Mouse (Mus musculus): ENCODE measurements around the gene Topbp1. TPM values are rescaled to one million over a fixed set of nuclear protein-coding genes. Genes with fewer than 3 reads are reported as not detected.
"Not testable (repeated sequence)": the region's sequence is repeated elsewhere in the genome, so short reads cannot be mapped to it uniquely, and the experiment has no call there.

The Topbp1 gene
- total RNA-seq, 2 experiments from 2014 or later: 20.5 to 27.4 TPM

- DNase-seq (ENCODE audit: low spot score in 2 of 2): no peak
Observed at GRCm38 (mm10) chr9:103347996-103348490, 43.0 kb downstream of the Topbp1 start.

DNA sequence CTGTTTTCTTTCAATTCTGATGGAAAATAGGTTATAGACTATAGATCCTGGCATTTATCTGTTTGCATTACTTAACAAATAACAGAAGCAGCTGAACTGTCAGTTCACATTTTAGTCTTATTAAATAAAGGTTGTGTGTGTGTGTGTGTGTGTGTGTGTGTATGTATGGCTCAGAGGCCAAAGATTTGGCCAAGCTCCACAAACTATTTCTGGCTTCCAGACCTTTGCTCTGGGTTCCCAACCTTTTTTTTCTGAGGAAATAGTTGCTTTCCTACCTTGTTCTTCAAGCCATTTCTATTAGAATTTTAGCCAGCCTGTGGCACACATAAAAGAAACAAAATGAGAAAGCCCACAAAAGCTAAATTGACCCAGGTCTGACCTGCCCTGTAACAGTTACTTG is 43.8 kb downstream of the Topbp1 start:
- no peak for DNase-seq (ENCODE audit: low spot score in 2 of 2)

DNA sequence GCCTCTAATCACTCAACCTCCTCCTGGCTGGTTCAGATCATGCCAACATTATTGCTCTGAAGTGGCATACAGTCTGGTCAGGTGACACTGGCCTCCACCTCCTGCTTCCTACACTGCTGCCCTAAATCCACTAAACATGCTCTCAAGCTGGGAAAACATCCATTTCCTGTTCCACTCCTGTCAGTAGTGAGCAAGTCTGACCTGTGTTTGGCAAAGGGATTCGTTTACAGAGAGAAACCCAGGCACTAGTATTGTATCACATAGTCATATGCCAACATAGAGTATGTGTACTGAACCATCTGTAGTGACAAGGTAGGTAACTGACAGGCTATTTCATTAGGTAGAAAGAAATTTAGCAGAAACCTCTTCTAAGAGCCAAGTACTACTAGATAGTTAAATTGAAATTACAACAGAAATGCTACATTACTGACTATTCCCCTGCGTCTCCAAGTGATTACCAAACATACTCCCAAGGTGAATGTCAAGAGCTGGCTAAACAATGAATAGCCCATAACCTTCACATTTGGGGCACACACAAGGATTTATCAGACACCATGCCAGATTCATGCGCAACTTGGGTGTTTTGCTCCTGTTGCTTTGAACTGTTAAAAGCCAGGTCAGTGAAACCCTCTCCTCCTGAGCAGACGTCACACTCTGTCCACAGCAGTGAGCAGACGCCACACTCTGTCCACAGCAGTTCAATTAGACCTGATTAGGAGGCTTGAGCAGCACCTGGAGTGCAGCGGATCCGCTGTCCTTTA is 48.7 kb downstream of the Topbp1 start:
- not testable (repeated sequence) for DNase-seq (ENCODE audit: low spot score in 2 of 2)

- no peak for DNase-seq (ENCODE audit: low spot score in 2 of 2)
Observed at GRCm38 (mm10) chr9:103357893-103358292, 52.9 kb downstream of the Topbp1 start.

GRCm38 (mm10) chr9:103358545-103358944 is 53.5 kb downstream of the Topbp1 start:
- peak in 1 of 2 experiments; percentile 37 for DNase-seq (ENCODE audit: low spot score in 2 of 2)

GRCm38 (mm10) chr9:103360642-103361041 is 55.6 kb downstream of the Topbp1 start:
- no peak for DNase-seq (ENCODE audit: low spot score in 2 of 2)

- no peak for DNase-seq (ENCODE audit: low spot score in 2 of 2)
Observed at GRCm38 (mm10) chr9:103363088-103363487, 58.1 kb downstream of the Topbp1 start.

GRCm38 (mm10) chr9:103363730-103364417 is 58.9 kb downstream of the Topbp1 start:
- peak; percentile 4 to 24 for DNase-seq (ENCODE audit: low spot score in 2 of 2)

DNA sequence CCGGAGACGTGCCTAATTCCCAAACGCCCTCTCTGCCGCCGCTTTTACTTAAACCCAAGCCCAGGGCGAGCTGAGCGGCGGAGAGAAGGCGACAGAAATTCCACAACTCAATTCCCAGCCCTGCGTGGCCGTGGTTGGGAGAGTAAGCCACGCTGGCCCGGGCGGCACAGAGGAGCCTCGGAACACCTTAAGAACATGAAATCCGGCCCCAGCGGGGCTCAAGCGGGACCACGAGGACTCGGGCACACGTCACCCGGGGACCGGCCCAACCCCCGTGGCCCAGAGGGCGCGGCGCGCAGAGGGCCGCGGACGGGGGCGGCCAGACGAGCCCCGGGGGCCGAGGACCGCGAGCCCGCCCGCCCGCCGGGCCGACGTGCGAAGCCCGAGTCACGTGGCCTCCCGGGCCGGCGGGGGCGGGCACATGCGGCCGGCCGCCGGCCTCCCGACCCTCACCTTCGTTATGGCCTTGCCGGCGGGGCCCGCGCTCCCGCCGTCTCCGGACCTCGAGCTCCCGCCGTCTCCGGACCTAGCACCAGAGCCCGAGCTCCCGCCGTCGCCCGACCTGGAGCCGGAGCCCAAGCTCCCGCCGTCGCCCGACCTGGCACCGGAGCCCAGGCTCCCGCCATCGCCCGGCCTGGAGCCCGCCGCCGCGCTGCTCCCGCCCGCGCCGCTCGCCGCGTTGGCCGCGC is 59.7 kb downstream of the Topbp1 start:
- peak in 1 of 2 experiments; percentile 37 for DNase-seq (ENCODE audit: low spot score in 2 of 2)

DNA sequence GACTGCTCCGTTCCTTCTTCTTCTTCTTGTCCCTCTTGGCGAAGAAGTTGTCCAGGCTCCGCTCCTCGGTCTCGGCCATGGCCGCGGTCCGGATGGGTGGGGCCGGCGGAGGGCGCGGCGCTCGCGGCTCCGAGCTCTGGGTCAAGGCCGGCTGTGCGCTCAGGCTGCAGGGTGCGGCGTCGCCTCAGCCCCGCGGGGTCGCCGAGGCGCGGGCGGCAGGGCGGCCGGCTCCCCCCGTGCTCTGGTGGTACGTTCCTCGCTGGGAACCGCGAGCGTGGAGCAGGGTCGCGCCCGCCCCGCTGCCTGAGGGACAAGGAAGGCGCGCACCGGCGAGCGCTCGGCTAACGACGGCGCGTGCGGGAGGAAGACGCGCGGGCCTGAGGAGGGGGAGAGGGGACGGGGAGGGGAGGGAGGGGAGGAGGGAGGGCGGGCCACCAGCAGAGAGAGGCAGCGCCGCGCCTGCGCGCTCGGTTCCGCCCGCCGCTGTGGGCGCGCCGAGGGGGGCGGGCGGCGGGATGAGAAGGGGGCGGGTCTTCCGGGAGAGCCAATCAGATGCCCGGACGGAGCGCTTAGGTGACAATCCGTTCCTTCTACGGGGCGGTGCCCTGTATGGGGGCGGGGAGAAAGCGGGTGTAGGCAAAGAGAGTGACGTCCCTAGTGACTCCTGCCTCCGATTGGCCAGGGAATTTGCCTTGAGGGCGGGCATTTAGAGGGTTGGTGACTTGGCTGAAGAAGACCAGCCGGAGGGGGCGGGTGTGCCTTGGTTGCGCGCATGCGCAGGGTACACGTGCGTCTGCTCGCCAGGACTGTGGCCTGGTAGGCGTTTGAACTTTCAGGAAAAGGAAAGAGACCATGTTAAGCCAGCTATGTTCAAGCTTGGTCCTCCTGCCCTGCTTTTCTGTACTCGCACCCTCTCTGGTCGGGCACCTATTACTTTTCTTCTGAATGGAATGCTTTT is 60.6 kb downstream of the Topbp1 start, which contains the start of gene Cdv3:
Cdv3 (minus strand) TSS at position 551 of the 958 bp plus-strand sequence.
- DNase-seq (ENCODE audit: low spot score in 2 of 2): peak; percentile 97 to 100

DNA sequence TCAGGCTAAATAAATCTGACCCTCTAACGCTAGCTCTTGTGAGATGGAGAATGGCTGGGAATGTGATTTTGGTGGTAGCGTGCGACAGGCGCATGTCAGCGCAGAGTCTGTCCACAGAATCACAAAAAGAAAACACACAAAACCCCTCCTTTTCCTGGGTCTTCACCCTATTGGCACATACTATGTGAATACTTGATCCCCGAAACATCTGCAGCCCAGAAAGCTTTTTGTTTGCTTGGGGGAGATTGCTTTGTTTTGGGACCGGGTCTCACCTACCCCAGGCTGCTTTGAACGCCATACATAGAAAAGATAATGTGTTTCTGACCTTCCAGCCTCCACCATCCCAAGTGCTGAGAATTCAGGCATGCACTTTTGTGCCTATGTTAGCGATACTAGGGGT is 61.3 kb downstream of the Topbp1 start:
- DNase-seq (ENCODE audit: low spot score in 2 of 2): no peak

GRCm38 (mm10) chr9:103369951-103370350 is 64.9 kb downstream of the Topbp1 start:
- DNase-seq (ENCODE audit: low spot score in 2 of 2): no peak

- no peak for DNase-seq (ENCODE audit: low spot score in 2 of 2)
Observed at GRCm38 (mm10) chr9:103372271-103373010, 67.4 kb downstream of the Topbp1 start.

DNA sequence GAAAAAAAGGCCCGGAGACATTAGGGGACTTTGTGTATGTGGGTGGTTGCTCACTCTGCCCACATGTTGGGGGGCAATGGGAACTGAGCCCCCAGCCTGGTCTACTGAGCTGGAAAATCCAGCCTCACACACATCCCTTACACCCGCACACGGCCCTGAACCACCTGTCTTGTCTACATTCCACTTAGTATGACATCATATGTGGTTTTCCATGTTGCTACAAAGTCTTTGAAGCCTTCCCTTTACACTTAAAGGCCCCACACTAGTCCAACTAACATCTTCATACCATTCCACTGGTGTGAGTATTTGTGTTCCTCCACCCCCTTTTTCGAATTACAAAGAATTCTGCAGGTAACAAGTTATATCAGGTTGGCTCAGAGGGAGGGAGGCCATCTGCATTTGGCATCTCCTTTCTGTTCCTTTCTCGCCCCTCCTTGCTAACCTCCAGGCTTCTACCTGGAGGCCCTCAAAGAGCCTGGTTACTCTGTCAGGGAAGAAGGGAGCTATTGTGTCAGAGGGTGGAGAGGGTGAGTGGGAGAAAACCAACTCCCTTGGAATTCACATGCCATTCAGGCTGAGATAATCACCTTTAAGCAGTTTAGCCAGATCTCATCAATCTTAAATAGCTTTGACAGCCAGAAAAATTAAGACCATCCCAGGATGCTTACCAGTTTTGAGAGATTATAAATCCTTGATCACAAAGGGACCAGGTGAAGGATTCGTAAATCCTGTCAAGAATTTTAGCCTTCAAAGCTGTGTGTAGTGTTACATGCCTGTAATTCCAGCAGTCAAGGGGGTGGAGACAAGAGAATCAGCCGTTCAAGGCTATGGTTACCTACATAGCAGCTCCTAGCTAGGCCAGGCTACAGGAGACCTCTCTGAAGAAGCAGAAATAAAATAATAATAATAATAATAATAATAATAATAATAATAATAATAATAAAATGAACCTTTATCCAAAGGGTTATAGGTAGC is 71.6 kb downstream of the Topbp1 start:
- DNase-seq (ENCODE audit: low spot score in 2 of 2): no peak

- DNase-seq (ENCODE audit: low spot score in 2 of 2): no peak
Observed at GRCm38 (mm10) chr9:103378686-103379085, 73.7 kb downstream of the Topbp1 start.

GRCm38 (mm10) chr9:103379199-103379598 is 74.2 kb downstream of the Topbp1 start:
- no peak for DNase-seq (ENCODE audit: low spot score in 2 of 2)

- no peak for DNase-seq (ENCODE audit: low spot score in 2 of 2)
Observed at GRCm38 (mm10) chr9:103380566-103380965, 75.6 kb downstream of the Topbp1 start.

GRCm38 (mm10) chr9:103382989-103383388 is 78.0 kb downstream of the Topbp1 start:
- no peak for DNase-seq (ENCODE audit: low spot score in 2 of 2)

DNA sequence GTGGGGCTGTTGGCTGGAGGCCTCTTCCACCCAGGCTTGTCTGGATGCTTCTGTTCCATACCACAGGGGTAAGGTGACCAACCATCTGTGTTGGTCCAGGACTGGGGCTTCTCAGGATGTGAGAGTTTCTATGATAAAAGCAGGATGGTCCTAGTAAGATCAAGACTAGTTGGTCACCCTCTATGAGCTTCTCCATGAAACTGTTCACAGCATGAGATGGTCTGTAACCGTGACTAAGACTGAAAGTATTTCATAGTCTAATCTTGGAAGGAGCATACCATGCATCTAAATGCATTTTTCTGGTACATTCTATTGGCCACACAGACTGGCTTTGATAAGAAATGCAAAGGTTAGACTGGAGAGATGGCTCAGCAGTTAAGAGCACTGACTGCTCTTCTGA is 78.6 kb downstream of the Topbp1 start:
- DNase-seq (ENCODE audit: low spot score in 2 of 2): no peak
